Mouse (Mus musculus): ENCODE measurements around the gene Apc2.

GRCm38 (mm10) chr10:80262776-80263365 is 32.9 kb upstream of the Apc2 start:
- no peak for TF ChIP-seq CTCF (IDR thresholded peaks at IDR 0.05; ENCODE audit: low read depth, low read length)
- TF ChIP-seq POLR2A (IDR thresholded peaks at IDR 0.05; ENCODE audit: extremely low read depth, insufficient read depth, low read length): no peak
